Mouse (Mus musculus) MEL (cell line): ENCODE results near the gene Acvr1.

Experiments used
- JUND ChIP-seq: IDR thresholded peaks from 2 replicates; pipeline ENCODE4 v1.6.1; 2011; ENCODE audit warnings: low read depth, mild to moderate bottlenecking, improper control_type of control experiment, low read length
- ZNF384 ChIP-seq: IDR thresholded peaks from 2 replicates; pipeline ENCODE4 v1.6.1; 2012; ENCODE audit warnings: low read depth, mild to moderate bottlenecking, inconsistent platforms, low read length, improper control_type of control experiment

GRCm38 (mm10) chr2:58357068-58357413 lies 209.9 kb downstream of the Acvr1 start:
- no peak for TF ChIP-seq JUND
- no peak for TF ChIP-seq ZNF384
